Mouse (Mus musculus): ENCODE results near the gene Nploc4.

DNA sequence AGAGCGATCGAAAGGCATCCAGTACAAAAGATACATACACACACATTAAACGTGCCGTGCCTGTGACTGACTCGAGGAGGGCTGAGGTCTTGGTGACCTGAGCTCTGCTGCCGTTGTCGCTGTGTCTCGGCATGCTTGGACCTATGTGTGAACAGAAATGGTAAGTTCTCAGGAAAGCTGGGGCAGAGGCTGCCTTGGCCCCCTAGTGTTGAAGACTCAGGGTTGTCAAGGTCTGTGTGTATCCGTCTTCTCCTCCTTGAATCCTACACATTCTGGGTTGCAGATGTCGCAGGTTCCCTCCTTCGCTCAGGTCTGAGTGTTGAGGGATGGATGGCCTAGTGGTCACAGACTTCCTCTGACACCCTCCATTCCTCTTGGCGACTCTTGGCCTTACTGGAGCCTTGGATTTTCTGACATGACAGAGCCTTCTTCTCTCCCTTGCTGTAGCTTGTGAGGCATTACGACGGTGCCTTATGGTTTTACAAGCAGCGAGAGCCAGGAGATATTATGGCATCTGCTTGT lies 81.1 kb downstream of the Nploc4 start:
- no peak for TF ChIP-seq EP300 (IDR thresholded peaks at IDR 0.05; ENCODE audit: insufficient read depth, low read depth, low read length)
- TF ChIP-seq POLR2A (IDR thresholded peaks at IDR 0.05; ENCODE audit: insufficient read depth, low read length): no peak
